Mouse (Mus musculus): ENCODE measurements around the gene Zfp266. TPM values are rescaled to one million over a fixed set of nuclear protein-coding genes. Genes with fewer than 3 reads are reported as not detected.
A peak's percentile ranks its signal among the peaks of the same experiment; 100 is the strongest.
"Not testable (repeated sequence)": the region's sequence is repeated elsewhere in the genome, so short reads cannot be mapped to it uniquely, and the experiment has no call there.

The Zfp266 gene
- 27.1 and 27.8 TPM in 2 replicates for polyA plus RNA-seq (2016; fragmentation: Nextera tagmentation; extraction: Ambion mirVana)

- H3K4me1 ChIP-seq, result peaks cover 26% of the 10 kb centered on the region
- ATAC-seq, result peak; percentile 92
- peak within 1 kb of the TSS; percentile 88 for H3K4me3 ChIP-seq
- H3K27ac ChIP-seq, result peak within 1 kb of the TSS; percentile 91
- no peaks in the 10 kb centered on the region for H3K27me3 ChIP-seq (replicated peaks)
- peak within 1 kb of the TSS; percentile 78 for H3K4me2 ChIP-seq
- H3K9ac ChIP-seq, result peak within 1 kb of the TSS; percentile 92
- WGBS (ENCODE audit: insufficient replicate concordance), result under 1% methylated on average over 45 of the region's 46 CpGs
- H3K9me3 ChIP-seq (replicated peaks), result no peaks in the 10 kb centered on the region
- peaks cover 14% of the 10 kb centered on the region; the same call in 1 of the 2 replicates for H3K36me3 ChIP-seq
These were observed at the start of gene Zfp266 for GRCm38 (mm10) chr9:20521306-20521957. Gene Zfp266 (minus strand): TSS chr9:20521417.

GRCm38 (mm10) chr9:20565326-20566030 lies 44.3 kb upstream of the Zfp266 start:
- WGBS (ENCODE audit: insufficient replicate concordance), result 43% methylated on average over 3 of the region's 3 CpGs
- not testable (repeated sequence) for H3K36me3 ChIP-seq; H3K9ac ChIP-seq; H3K4me2 ChIP-seq; H3K27ac ChIP-seq; ATAC-seq; H3K4me1 ChIP-seq; H3K9me3 ChIP-seq (replicated peaks); H3K4me3 ChIP-seq; H3K27me3 ChIP-seq (replicated peaks)

- no peak overlapping the region for H3K27ac ChIP-seq
- H3K4me1 ChIP-seq, result no peaks in the 10 kb centered on the region
- 68% methylated on average over 5 of the region's 5 CpGs for WGBS (ENCODE audit: insufficient replicate concordance)
- H3K4me3 ChIP-seq, result no peak overlapping the region
- no peak overlapping the region for H3K4me2 ChIP-seq
- H3K9me3 ChIP-seq (replicated peaks), result no peaks in the 10 kb centered on the region
- ATAC-seq, result no peak
- H3K27me3 ChIP-seq (replicated peaks), result no peaks in the 10 kb centered on the region
- H3K36me3 ChIP-seq, result no peaks in the 10 kb centered on the region
- H3K9ac ChIP-seq, result no peak overlapping the region
These were observed 41.0 kb upstream of the Zfp266 start for GRCm38 (mm10) chr9:20562177-20562576.

- Histone ChIP-seq H3K4me1 (no peaks in the 10 kb centered on the region), H3K27me3 (replicated peaks) (no peaks in the 10 kb centered on the region; the same call in 1 of the 2 replicates), H3K27ac (no peak overlapping the region), H3K9me3 (replicated peaks) (no peaks in the 10 kb centered on the region), H3K36me3 (no peaks in the 10 kb centered on the region), H3K4me3 (no peak overlapping the region), H3K9ac (no peak overlapping the region), H3K4me2 (no peak overlapping the region)
- 46% methylated on average over 1 of the region's 1 CpGs for WGBS (ENCODE audit: insufficient replicate concordance)
- no peak for ATAC-seq
These were observed 31.5 kb upstream of the Zfp266 start for GRCm38 (mm10) chr9:20552698-20553097.

DNA sequence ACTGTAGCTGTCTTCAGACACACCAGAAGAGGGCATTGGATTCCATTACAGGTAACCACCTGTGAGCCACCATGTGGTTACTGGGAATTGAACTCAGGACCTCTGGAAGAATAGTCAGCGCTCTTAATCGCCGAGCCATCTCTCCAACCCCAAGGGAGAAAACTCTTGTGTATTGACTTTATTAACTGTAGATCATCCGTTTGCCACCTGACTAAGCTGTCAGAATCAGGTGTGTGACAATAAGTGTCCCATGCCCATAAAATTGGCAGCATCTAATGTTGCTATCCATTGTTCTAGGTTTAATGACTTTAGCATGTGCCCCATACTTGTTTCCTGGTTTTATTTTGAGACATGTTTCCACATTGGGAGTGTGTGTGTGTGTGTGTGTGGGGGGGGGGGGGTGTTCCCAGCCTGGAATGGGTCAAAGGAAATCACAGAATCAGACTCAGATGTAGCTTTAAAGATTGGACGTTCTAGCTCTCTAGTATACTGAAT lies 30.6 kb upstream of the Zfp266 start:
- no peak overlapping the region for H3K27ac ChIP-seq
- no peaks in the 10 kb centered on the region for H3K4me1 ChIP-seq
- no peaks in the 10 kb centered on the region for H3K36me3 ChIP-seq
- H3K9ac ChIP-seq, result no peak overlapping the region
- no peak overlapping the region for H3K4me3 ChIP-seq
- no peak for ATAC-seq
- H3K27me3 ChIP-seq (replicated peaks), result no peaks in the 10 kb centered on the region; the same call in 1 of the 2 replicates
- WGBS (ENCODE audit: insufficient replicate concordance), result 48% methylated on average over 5 of the region's 5 CpGs
- no peak overlapping the region for H3K4me2 ChIP-seq
- H3K9me3 ChIP-seq (replicated peaks), result no peaks in the 10 kb centered on the region

- peaks cover 14% of the 10 kb centered on the region for H3K4me1 ChIP-seq
- H3K27me3 ChIP-seq (replicated peaks), result 0 out of 2 replicates have a peak, but pooled peaks cover 9% of the 10 kb centered on the region
- peak overlapping the region; percentile 90 for H3K4me2 ChIP-seq
- ATAC-seq, result no peak
- peak overlapping the region; percentile 56 for H3K4me3 ChIP-seq
- WGBS (ENCODE audit: insufficient replicate concordance), result 16% methylated on average over 8 of the region's 8 CpGs
- H3K9me3 ChIP-seq (replicated peaks), result no peaks in the 10 kb centered on the region
- H3K27ac ChIP-seq, result peak overlapping the region; percentile 79
- H3K9ac ChIP-seq, result peak overlapping the region; percentile 65; the same call in 1 of the 2 replicates
- no peaks in the 10 kb centered on the region for H3K36me3 ChIP-seq
These were observed 23.9 kb upstream of the Zfp266 start for GRCm38 (mm10) chr9:20545151-20545550.

GRCm38 (mm10) chr9:20544070-20544821 lies 23.0 kb upstream of the Zfp266 start:
- Histone ChIP-seq H3K27ac (peak overlapping the region; percentile 79), H3K4me3 (peak overlapping the region; percentile 56), H3K9ac (peak overlapping the region; percentile 65), H3K36me3 (no peaks in the 10 kb centered on the region), H3K9me3 (replicated peaks) (no peaks in the 10 kb centered on the region), H3K27me3 (replicated peaks) (0 out of 2 replicates have a peak, but pooled peaks cover 12% of the 10 kb centered on the region), H3K4me2 (peak overlapping the region; percentile 90), H3K4me1 (peaks cover 14% of the 10 kb centered on the region)
- WGBS (ENCODE audit: insufficient replicate concordance), result 6% methylated on average over 43 of the region's 43 CpGs
- peak; percentile 86 for ATAC-seq

- ATAC-seq, result no peak
- 41% methylated on average over 6 of the region's 6 CpGs for WGBS (ENCODE audit: insufficient replicate concordance)
These were observed 22.3 kb upstream of the Zfp266 start for GRCm38 (mm10) chr9:20543496-20543895.

DNA sequence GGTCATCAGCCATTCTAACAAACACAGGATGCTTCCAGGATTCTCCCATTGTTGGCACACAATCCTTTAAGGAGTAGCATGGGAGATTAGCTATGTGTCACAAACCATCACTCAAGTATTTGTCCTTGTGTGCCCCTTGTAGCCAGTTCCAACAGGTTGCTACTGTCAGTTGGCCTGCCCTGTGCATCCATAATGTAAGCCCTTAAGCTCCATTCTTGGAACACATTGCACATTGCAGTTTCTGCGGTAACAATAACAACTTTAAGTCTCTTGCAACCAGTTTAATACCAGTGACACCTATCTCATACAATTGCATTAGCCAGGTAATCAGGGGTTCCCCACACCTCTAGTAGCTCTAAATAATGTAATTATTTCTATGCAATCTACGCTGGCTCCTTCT lies 15.4 kb upstream of the Zfp266 start:
- no peak overlapping the region for H3K27ac ChIP-seq
- H3K36me3 ChIP-seq, result no peaks in the 10 kb centered on the region
- no peak overlapping the region for H3K4me3 ChIP-seq
- H3K27me3 ChIP-seq (replicated peaks), result peaks cover 28% of the 10 kb centered on the region; the same call in 1 of the 2 replicates
- no peak overlapping the region for H3K9ac ChIP-seq
- ATAC-seq, result no peak
- H3K9me3 ChIP-seq (replicated peaks), result no peaks in the 10 kb centered on the region
- 73% methylated on average over 2 of the region's 2 CpGs for WGBS (ENCODE audit: insufficient replicate concordance)
- H3K4me2 ChIP-seq, result no peak overlapping the region
- no peaks in the 10 kb centered on the region for H3K4me1 ChIP-seq

More at GRCm38 (mm10) chr9:20543496-20543895, 22.3 kb upstream of the Zfp266 start:
- 0 out of 2 replicates have a peak, but pooled peaks cover 12% of the 10 kb centered on the region for H3K27me3 ChIP-seq (replicated peaks)
- no peaks in the 10 kb centered on the region for H3K36me3 ChIP-seq
- H3K4me1 ChIP-seq, result peaks cover 14% of the 10 kb centered on the region
- no peak overlapping the region for H3K9ac ChIP-seq
- no peak overlapping the region for H3K4me3 ChIP-seq
- peak overlapping the region; percentile 90 for H3K4me2 ChIP-seq
- H3K27ac ChIP-seq, result no peak overlapping the region
- H3K9me3 ChIP-seq (replicated peaks), result no peaks in the 10 kb centered on the region

- Histone ChIP-seq H3K36me3 (no peaks in the 10 kb centered on the region), H3K4me2 (no peak overlapping the region), H3K27ac (no peak overlapping the region), H3K4me3 (no peak overlapping the region), H3K9me3 (replicated peaks) (no peaks in the 10 kb centered on the region), H3K27me3 (replicated peaks) (peaks cover 26% of the 10 kb centered on the region; the same call in 1 of the 2 replicates), H3K9ac (no peak overlapping the region), H3K4me1 (no peaks in the 10 kb centered on the region)
- no peak for ATAC-seq
- 61% methylated on average over 8 of the region's 8 CpGs for WGBS (ENCODE audit: insufficient replicate concordance)
These were observed 13.2 kb upstream of the Zfp266 start for GRCm38 (mm10) chr9:20534326-20534926.

- Histone ChIP-seq H3K9ac (peak overlapping the region; percentile 92), H3K4me2 (peak overlapping the region; percentile 78), H3K9me3 (replicated peaks) (no peaks in the 10 kb centered on the region), H3K27me3 (replicated peaks) (no peaks in the 10 kb centered on the region), H3K4me1 (peaks cover 26% of the 10 kb centered on the region), H3K4me3 (peak overlapping the region; percentile 88), H3K36me3 (peaks cover 22% of the 10 kb centered on the region), H3K27ac (peak overlapping the region; percentile 91)
- WGBS (ENCODE audit: insufficient replicate concordance), result under 1% methylated on average over 17 of the region's 17 CpGs
- ATAC-seq, result no peak
These were observed 546 bp downstream of the Zfp266 start for GRCm38 (mm10) chr9:20520531-20521210.
